Mouse (Mus musculus) gastrocnemius, adult 2 months (tissue): ENCODE results near the gene Ctu2. TPM values are rescaled to one million over a fixed set of nuclear protein-coding genes. Genes with fewer than 3 reads are reported as not detected.

Source experiments
- DNase-seq: peaks from one replicate; pipeline ENCODE4 v3.0.0; 2022
- H3K27ac ChIP-seq: fragments of 200-600 bp; 2 replicates; pipeline ENCODE4 v1.8.1; 2022; ENCODE audit warnings: mild to moderate bottlenecking
- H3K4me3 ChIP-seq: fragments of 200-600 bp; 2 replicates; pipeline ENCODE4 v1.8.1; 2022; ENCODE audit warnings: mild to moderate bottlenecking, moderate library complexity
- CTCF ChIP-seq: fragments of 200-600 bp; IDR thresholded peaks from 2 replicates; pipeline ENCODE4 v1.8.1; 2022; ENCODE audit warnings: antibody characterized with exemption, mild to moderate bottlenecking, moderate library complexity
- intact Hi-C: fragments of 180-260 bp; cut with DNase I; formaldehyde crosslinking; loops from one replicate; pipeline ENCODE4 v1.15.1; 2025
- microRNA-seq: library from miRNA; unstranded; fragments of <30 nt; microRNA quantifications from one replicate; pipeline ENCODE4 v1.2.0, GENCODE M21; 2021
- total RNA-seq, 2 experiments: library from RNA; stranded (reverse); gene quantifications; 2 replicates each; pipeline ENCODE4 v1.2.3; 2021

The Ctu2 gene
- total RNA-seq, 2 experiments from 2014 or later: 6.9 to 7.4 TPM

GRCm38 (mm10) chr8:122520611-122521010 is 44.7 kb downstream of the Ctu2 start:
- no peak for TF ChIP-seq CTCF
- Histone ChIP-seq H3K4me3 (0 out of 2 replicates have a peak overlapping the region, but pooled peaks have one; percentile 5), H3K27ac (peak overlapping the region; percentile 88)
- intact Hi-C loops: no loop called here
- no peak for DNase-seq

- intact Hi-C loops: no loop called here
- no peak for TF ChIP-seq CTCF
- peak; percentile 68 for DNase-seq
- peak overlapping the region; percentile 53 for H3K4me3 ChIP-seq
- H3K27ac ChIP-seq: peak overlapping the region; percentile 83
These were observed 47.1 kb downstream of the Ctu2 start for GRCm38 (mm10) chr8:122522796-122523651.

- intact Hi-C loops: no loop called here
- no peak for TF ChIP-seq CTCF
- Histone ChIP-seq H3K27ac (peak overlapping the region; percentile 83), H3K4me3 (peak overlapping the region; percentile 53)
- DNase-seq: no peak
These were observed 47.9 kb downstream of the Ctu2 start for GRCm38 (mm10) chr8:122523652-122524360.

GRCm38 (mm10) chr8:122524506-122524905 is 48.6 kb downstream of the Ctu2 start:
- TF ChIP-seq CTCF: no peak
- peak overlapping the region; percentile 83 for H3K27ac ChIP-seq
- DNase-seq: no peak
- H3K4me3 ChIP-seq: peak overlapping the region; percentile 53
- intact Hi-C loops: no loop called here

- intact Hi-C loops: no loop called here
- Histone ChIP-seq H3K4me3 (no peak overlapping the region; the same call in 1 of the 2 replicates), H3K27ac (peak overlapping the region; percentile 83)
- TF ChIP-seq CTCF: no peak
- no peak for DNase-seq
These were observed 49.1 kb downstream of the Ctu2 start for GRCm38 (mm10) chr8:122525004-122525403.

GRCm38 (mm10) chr8:122526084-122526483 is 50.1 kb downstream of the Ctu2 start:
- intact Hi-C loops: no loop called here
- Histone ChIP-seq H3K27ac (peak overlapping the region; percentile 83), H3K4me3 (no peak overlapping the region)
- no peak for DNase-seq
- no peak for TF ChIP-seq CTCF

GRCm38 (mm10) chr8:122526526-122527170 is 50.7 kb downstream of the Ctu2 start:
- no peak for TF ChIP-seq CTCF
- no peak overlapping the region for H3K4me3 ChIP-seq
- H3K27ac ChIP-seq: peak overlapping the region; percentile 83
- DNase-seq: no peak
- intact Hi-C loops: no loop called here

- no peak for TF ChIP-seq CTCF
- intact Hi-C loops: no loop called here
- Histone ChIP-seq H3K4me3 (no peak overlapping the region), H3K27ac (peak overlapping the region; percentile 83; the same call in 1 of the 2 replicates)
- peak; percentile 63 for DNase-seq
These were observed 52.0 kb downstream of the Ctu2 start for GRCm38 (mm10) chr8:122527937-122528336.

GRCm38 (mm10) chr8:122529159-122529558 is 53.2 kb downstream of the Ctu2 start:
- intact Hi-C loops: no loop called here
- no peak for DNase-seq
- Histone ChIP-seq H3K27ac (no peak overlapping the region), H3K4me3 (no peak overlapping the region)
- no peak for TF ChIP-seq CTCF

- DNase-seq: no peak
- no peak for TF ChIP-seq CTCF
- intact Hi-C loops: no loop called here
- Histone ChIP-seq H3K4me3 (peak overlapping the region; percentile 16), H3K27ac (peak overlapping the region; percentile 72)
These were observed 55.4 kb downstream of the Ctu2 start for GRCm38 (mm10) chr8:122531312-122531711.

Small RNA genes lying within 50 kb of the gene (microRNA-seq; reads per million reads assigned to microRNA genes)
- gene Gm24366: not detected

Other genes starting within 250 kb of the Ctu2 start
- gene Zfpm1, start 194.0 kb upstream of the Ctu2 start, total RNA-seq: 1 to 10 TPM; 6.6 to 8.8 TPM
- not detected for gene Trhr2, start 115.4 kb upstream of the Ctu2 start, total RNA-seq
- 10 to 100 TPM; 26.7 to 26.8 TPM for gene Zc3h18, start 99.5 kb upstream of the Ctu2 start, total RNA-seq
- gene Il17c, start 54.1 kb upstream of the Ctu2 start, total RNA-seq: not detected
- 1 to 10 TPM; 6.7 to 7.7 TPM for gene Cyba, start 43.2 kb upstream of the Ctu2 start, total RNA-seq
- 1 to 10 TPM; 5.1 to 6.4 TPM for gene Mvd, start 32.7 kb upstream of the Ctu2 start, total RNA-seq
- gene Snai3, start 15.4 kb upstream of the Ctu2 start, total RNA-seq: 10 to 100 TPM; 11.3 TPM
- 10 to 100 TPM; 30.4 to 32.6 TPM for gene Rnf166, start 79 bp upstream of the Ctu2 start, total RNA-seq
- gene Piezo1, start 75.2 kb downstream of the Ctu2 start, total RNA-seq: 10 to 100 TPM; 11.3 to 25.5 TPM
- 1 to 10 TPM in 1 of 2 experiments, under 1 TPM in 1; 0.78 to 1.5 TPM for gene Cdt1, start 91.9 kb downstream of the Ctu2 start, total RNA-seq
- 10 to 100 TPM; 40.5 to 44.8 TPM for gene Aprt, start 100.8 kb downstream of the Ctu2 start, total RNA-seq
- 1 to 10 TPM; 1.0 to 1.1 TPM for gene Galns, start 135.3 kb downstream of the Ctu2 start, total RNA-seq
- gene Trappc2l, start 135.5 kb downstream of the Ctu2 start, total RNA-seq: 10 to 100 TPM; 39.3 to 45.5 TPM
- not detected for gene Pabpn1l, start 146.6 kb downstream of the Ctu2 start, total RNA-seq
- 10 to 100 TPM; 18.8 to 23.4 TPM for gene Cbfa2t3, start 223.0 kb downstream of the Ctu2 start, total RNA-seq